Mouse (Mus musculus): ENCODE measurements around the gene Rec114.

DNA sequence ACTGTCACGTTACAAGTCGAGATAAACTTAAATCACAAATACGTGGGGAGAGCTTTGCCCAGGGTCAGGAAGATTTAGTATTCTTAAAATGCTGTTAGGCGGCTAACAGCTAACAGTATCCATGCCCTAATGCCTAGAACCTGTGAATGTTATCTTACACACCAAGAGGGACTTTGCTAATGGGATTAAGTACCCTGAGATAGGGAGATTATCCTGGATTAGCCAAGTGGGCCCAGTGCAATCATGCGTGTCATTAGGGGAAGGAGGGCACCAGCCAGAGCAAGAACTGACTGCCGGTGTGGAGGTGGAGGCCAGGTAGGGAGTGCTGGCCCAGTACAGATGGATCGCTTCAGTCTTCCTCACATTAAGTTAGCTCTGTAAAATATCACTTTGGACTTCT is 22.7 kb downstream of the Rec114 start:
- no peak for TF ChIP-seq CTCF (IDR thresholded peaks at IDR 0.05; ENCODE audit: low read depth)
- TF ChIP-seq EP300 (optimal IDR thresholded peaks at IDR 0.05) = no peak
